Mouse (Mus musculus): ENCODE measurements around the gene Abca7. TPM values are rescaled to one million over a fixed set of nuclear protein-coding genes. Genes with fewer than 3 reads are reported as not detected.
"Not testable (repeated sequence)": the region's sequence is repeated elsewhere in the genome, so short reads cannot be mapped to it uniquely, and the experiment has no call there.

Abca7 gene
- polyA plus RNA-seq, 1 experiment from 2014 or later = 2.2 TPM

DNA sequence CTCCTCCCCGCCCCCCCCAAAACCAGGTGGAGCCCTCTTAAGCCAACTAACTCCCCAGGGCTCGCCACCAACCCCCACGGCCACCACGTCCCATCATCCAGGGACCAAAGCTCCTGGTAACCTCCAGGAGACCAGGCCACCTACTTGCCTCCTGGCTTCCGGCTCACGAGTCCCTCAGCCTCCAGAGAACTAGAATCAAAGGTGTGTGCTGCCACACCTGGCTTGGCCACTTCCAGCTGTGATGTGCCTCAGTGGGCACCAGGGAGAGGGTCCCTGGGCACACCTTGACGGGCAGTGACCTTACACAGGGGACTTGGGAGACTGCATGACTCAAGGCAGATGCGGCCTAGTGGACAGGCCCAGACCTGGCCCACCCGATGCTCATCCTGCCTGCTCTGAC is 40.6 kb upstream of the Abca7 start:
- H3K4me2 ChIP-seq (replicated peaks; ENCODE audit: low read depth) = no peak overlapping the region
- H3K9me3 ChIP-seq (ENCODE audit: control insufficient read depth) = no peaks in the 10 kb centered on the region
- H3K4me3 ChIP-seq (ENCODE audit: low read depth, low read length) = no peak overlapping the region
- H3K9ac ChIP-seq (ENCODE audit: low read depth, low read length) = no peak overlapping the region
- TF ChIP-seq CTCF (IDR thresholded peaks at IDR 0.05; ENCODE audit: low read depth) = no peak
- no peaks in the 10 kb centered on the region for H3K27me3 ChIP-seq (replicated peaks; ENCODE audit: control insufficient read depth, insufficient read depth, low read length)
- no peak for ATAC-seq
- no peaks in the 10 kb centered on the region for H3K4me1 ChIP-seq (replicated peaks; ENCODE audit: control insufficient read depth, insufficient read depth, low read length)
- H3K36me3 ChIP-seq (ENCODE audit: control insufficient read depth, insufficient read depth) = peaks cover 23% of the 10 kb centered on the region
- no peak overlapping the region for H3K27ac ChIP-seq (ENCODE audit: low read depth, low read length)
- WGBS = 75% methylated on average over 9 of the region's 9 CpGs

DNA sequence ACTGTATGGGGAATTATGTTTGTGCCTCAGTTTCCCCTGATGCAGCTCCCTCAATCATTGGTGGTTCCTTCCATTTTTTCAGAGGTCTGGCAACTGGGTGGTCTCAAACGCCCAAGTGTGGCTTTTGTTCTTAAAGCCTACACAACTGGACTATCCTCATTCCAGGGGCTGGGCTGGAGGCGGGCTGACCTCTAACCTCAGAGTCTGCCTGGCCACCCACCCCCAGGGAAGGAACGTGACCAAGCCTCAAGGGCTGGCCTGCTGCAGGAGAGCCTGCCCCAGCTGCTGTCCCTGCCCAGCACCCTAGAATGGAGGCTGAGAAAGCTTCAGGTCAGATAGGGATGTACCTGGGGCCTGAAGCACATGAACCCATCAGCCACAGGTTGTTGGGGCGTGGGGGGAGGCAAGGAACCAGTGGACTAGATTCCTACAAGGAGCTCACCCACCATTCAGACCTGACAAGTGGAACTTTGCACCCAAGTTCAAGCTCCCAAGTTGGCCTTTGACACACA is 39.6 kb upstream of the Abca7 start:
- H3K4me1 ChIP-seq (replicated peaks; ENCODE audit: control insufficient read depth, insufficient read depth, low read length) = no peaks in the 10 kb centered on the region
- ATAC-seq = no peak
- H3K36me3 ChIP-seq (ENCODE audit: control insufficient read depth, insufficient read depth) = peaks cover 13% of the 10 kb centered on the region
- no peak overlapping the region for H3K4me3 ChIP-seq (ENCODE audit: low read depth, low read length)
- TF ChIP-seq CTCF (IDR thresholded peaks at IDR 0.05; ENCODE audit: low read depth) = no peak
- no peak overlapping the region for H3K27ac ChIP-seq (ENCODE audit: low read depth, low read length)
- no peak overlapping the region for H3K9ac ChIP-seq (ENCODE audit: low read depth, low read length)
- no peaks in the 10 kb centered on the region for H3K27me3 ChIP-seq (replicated peaks; ENCODE audit: control insufficient read depth, insufficient read depth, low read length)
- 43% methylated on average over 4 of the region's 4 CpGs for WGBS
- no peak overlapping the region for H3K4me2 ChIP-seq (replicated peaks; ENCODE audit: low read depth)
- no peaks in the 10 kb centered on the region for H3K9me3 ChIP-seq (ENCODE audit: control insufficient read depth)

DNA sequence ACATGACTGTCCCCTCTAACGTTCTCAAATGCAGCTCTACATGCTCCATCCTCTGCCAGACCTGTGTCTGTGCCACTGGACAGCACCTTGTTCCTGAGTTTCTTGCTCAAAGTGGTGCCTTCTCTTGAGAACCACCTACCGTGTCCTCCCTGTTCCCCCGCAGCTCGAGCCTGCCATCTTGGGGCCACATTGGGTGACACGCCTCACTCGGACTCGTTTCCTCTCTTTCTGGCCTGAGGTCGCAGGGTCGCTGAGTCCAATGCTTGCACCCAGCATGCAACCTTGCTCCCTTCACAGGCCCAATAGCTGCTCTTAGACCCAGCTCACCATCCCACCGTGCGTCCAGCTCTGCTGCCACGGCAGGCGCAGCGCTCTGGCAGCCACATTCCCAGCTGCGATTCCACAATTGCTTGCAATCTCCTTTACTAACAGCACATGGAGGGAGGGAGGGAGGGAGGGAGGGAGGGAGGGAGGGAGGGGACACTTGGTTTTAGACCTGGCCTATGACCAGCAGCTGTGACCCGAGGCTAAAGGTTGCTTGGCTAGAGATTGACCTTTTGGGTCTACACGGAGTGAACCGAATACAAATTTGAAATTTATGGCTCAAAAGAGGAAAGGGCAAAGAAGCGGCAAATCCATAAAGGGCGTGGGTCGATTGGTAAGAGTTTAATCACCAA is 38.0 kb upstream of the Abca7 start:
- Histone ChIP-seq H3K36me3 (ENCODE audit: control insufficient read depth, insufficient read depth) (peaks cover 10% of the 10 kb centered on the region), H3K4me1 (replicated peaks; ENCODE audit: control insufficient read depth, insufficient read depth, low read length) (no peaks in the 10 kb centered on the region), H3K4me3 (ENCODE audit: low read depth, low read length) (no peak overlapping the region; the same call in 1 of the 2 replicates), H3K27ac (ENCODE audit: low read depth, low read length) (no peak overlapping the region), H3K9me3 (ENCODE audit: control insufficient read depth) (no peaks in the 10 kb centered on the region), H3K4me2 (replicated peaks; ENCODE audit: low read depth) (peak overlapping the region; percentile 57), H3K27me3 (replicated peaks; ENCODE audit: control insufficient read depth, insufficient read depth, low read length) (no peaks in the 10 kb centered on the region), H3K9ac (ENCODE audit: low read depth, low read length) (no peak overlapping the region)
- 0 out of 2 replicates have a peak, but pooled peaks have one; percentile 15 for ATAC-seq
- TF ChIP-seq CTCF (IDR thresholded peaks at IDR 0.05; ENCODE audit: low read depth) = peak; percentile 100
- 6% methylated on average over 21 of the region's 21 CpGs for WGBS

DNA sequence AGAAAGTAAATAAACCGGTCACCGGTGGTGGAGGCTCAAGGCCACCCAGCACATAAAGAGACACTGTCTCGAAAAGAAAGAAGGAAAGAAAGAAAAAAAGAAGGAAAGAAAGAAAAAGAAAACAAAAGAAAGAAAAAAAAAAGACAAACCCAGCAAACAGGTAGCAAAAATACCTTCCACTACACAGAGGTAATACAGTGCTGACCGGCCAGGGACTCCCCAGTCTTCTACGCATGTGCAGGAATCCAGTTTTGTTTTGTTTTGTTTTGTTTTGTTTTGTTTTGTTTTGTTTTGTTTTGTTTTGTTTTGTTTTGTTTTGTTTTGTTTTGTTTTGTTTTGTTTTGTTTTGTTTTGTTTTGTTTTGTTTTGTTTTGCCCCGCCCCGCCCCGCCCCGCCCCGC is 36.9 kb upstream of the Abca7 start:
- not testable (repeated sequence) for H3K4me1 ChIP-seq (replicated peaks; ENCODE audit: control insufficient read depth, insufficient read depth, low read length)
- H3K4me3 ChIP-seq (ENCODE audit: low read depth, low read length) = peak overlapping the region; percentile 85; the same call in 1 of the 2 replicates
- 0 out of 2 replicates have a peak, but pooled peaks have one; percentile 26 for ATAC-seq

DNA sequence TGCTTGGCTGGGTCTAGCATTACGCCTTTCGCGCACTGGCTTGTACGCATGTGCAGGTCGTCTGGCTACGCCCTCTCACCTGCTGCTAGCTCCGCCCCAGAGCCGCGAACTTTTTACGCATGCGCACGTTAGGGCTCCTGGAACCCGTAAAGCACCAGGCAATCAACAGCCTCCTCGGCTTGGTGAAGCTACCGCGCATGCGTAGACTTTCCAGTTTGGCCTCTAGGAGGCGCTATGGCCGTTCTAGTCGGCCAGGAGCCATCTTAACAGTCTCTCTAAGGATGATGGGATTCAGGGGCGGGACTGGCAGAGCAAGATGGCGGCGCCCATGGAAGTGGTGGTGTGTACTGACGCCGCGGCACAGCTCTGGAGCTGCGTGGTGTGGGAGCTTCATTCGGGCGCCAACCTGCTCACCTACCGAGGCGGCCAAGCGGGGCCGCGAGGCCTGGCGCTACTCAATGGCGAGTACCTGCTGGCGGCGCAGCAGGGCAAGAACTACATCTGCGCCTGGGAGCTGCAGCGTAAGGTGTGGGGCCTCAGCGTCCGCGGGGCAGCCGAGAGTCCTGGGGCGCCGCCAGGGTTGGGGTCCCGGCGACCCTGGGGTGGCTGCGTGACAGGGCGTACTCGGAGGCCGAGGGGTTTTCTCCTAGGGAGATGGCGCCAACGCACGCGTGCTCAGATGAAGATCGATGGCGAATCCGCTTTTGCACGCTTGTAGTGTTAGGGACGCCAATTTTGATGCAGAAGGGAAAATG is 36.3 kb upstream of the Abca7 start, which contains the start of gene Wdr18:
Wdr18 (plus strand) TSS at position 306 of the 755 bp plus-strand sequence.
- H3K36me3 ChIP-seq (ENCODE audit: control insufficient read depth, insufficient read depth) = peaks cover 17% of the 10 kb centered on the region
- ATAC-seq = peak; percentile 88
- H3K27me3 ChIP-seq (replicated peaks; ENCODE audit: control insufficient read depth, insufficient read depth, low read length) = no peaks in the 10 kb centered on the region
- WGBS = under 1% methylated on average over 61 of the region's 61 CpGs
- H3K9me3 ChIP-seq (ENCODE audit: control insufficient read depth) = no peaks in the 10 kb centered on the region
- H3K9ac ChIP-seq (ENCODE audit: low read depth, low read length) = peak within 1 kb of the TSS; percentile 64
- TF ChIP-seq CTCF (IDR thresholded peaks at IDR 0.05; ENCODE audit: low read depth) = peak; percentile 99
- H3K4me1 ChIP-seq (replicated peaks; ENCODE audit: control insufficient read depth, insufficient read depth, low read length) = no peaks in the 10 kb centered on the region
- H3K4me2 ChIP-seq (replicated peaks; ENCODE audit: low read depth) = peak within 1 kb of the TSS; percentile 84
- H3K27ac ChIP-seq (ENCODE audit: low read depth, low read length) = no peak within 1 kb of the TSS
- peak within 1 kb of the TSS; percentile 85 for H3K4me3 ChIP-seq (ENCODE audit: low read depth, low read length)

More for the DNA sequence above, 36.9 kb upstream of the Abca7 start:
- H3K9ac ChIP-seq (ENCODE audit: low read depth, low read length); H3K9me3 ChIP-seq (ENCODE audit: control insufficient read depth); H3K27ac ChIP-seq (ENCODE audit: low read depth, low read length); H3K27me3 ChIP-seq (replicated peaks; ENCODE audit: control insufficient read depth, insufficient read depth, low read length): not testable (repeated sequence)
- Histone ChIP-seq H3K36me3 (ENCODE audit: control insufficient read depth, insufficient read depth) (peaks cover 11% of the 10 kb centered on the region), H3K4me2 (replicated peaks; ENCODE audit: low read depth) (peak overlapping the region; percentile 84)
- 27% methylated on average over 10 of the region's 10 CpGs for WGBS

GRCm38 (mm10) chr10:79960671-79961294 is 35.5 kb upstream of the Abca7 start:
- peak overlapping the region; percentile 85 for H3K4me3 ChIP-seq (ENCODE audit: low read depth, low read length)
- H3K27ac ChIP-seq (ENCODE audit: low read depth, low read length) = no peak overlapping the region
- no peak for TF ChIP-seq CTCF (IDR thresholded peaks at IDR 0.05; ENCODE audit: low read depth)
- peak overlapping the region; percentile 84 for H3K4me2 ChIP-seq (replicated peaks; ENCODE audit: low read depth)
- H3K27me3 ChIP-seq (replicated peaks; ENCODE audit: control insufficient read depth, insufficient read depth, low read length) = no peaks in the 10 kb centered on the region
- H3K4me1 ChIP-seq (replicated peaks; ENCODE audit: control insufficient read depth, insufficient read depth, low read length) = no peaks in the 10 kb centered on the region
- no peaks in the 10 kb centered on the region for H3K9me3 ChIP-seq (ENCODE audit: control insufficient read depth)
- 11% methylated on average over 10 of the region's 10 CpGs for WGBS
- H3K9ac ChIP-seq (ENCODE audit: low read depth, low read length) = peak overlapping the region; percentile 64
- peaks cover 23% of the 10 kb centered on the region for H3K36me3 ChIP-seq (ENCODE audit: control insufficient read depth, insufficient read depth)
- no peak for ATAC-seq

Measured in intestine, postnatal 0 days (tissue).